Mouse (Mus musculus) ES-Bruce4 (cell line): ENCODE data around the gene Padi6.

Experiments used
- CTCF ChIP-seq: IDR thresholded peaks from one replicate; pipeline ENCODE4 v1.8.1; 2011; ENCODE audit warnings: low read depth, low read length
- POLR2A ChIP-seq: IDR thresholded peaks from one replicate; pipeline ENCODE4 v1.8.1; 2011; ENCODE audit warnings: low read length; ENCODE audit not compliant: insufficient read depth

DNA sequence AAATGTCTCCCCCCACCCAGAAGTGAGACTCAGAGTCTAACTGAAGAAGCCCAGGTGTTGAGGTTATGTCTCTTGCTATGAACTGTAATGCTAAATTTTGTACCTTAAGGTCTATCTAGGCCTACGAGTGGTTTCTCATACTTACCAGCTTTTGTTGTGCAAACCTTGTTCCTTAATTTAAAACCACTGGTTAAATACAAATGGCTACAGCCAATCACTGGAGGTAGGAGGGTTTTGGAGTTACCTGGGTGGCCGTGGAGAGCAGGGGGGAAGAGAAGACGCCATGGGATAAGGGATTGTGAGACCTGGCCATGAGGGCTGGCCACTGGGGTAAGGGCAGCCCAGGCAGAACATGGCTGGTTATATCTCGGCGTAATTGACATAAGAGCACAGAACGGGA is 45.8 kb upstream of the Padi6 start:
- no peak for TF ChIP-seq CTCF
- no peak for TF ChIP-seq POLR2A
